Mouse (Mus musculus): ENCODE results near the gene Tnnt1.
"Not testable (repeated sequence)": the region's sequence is repeated elsewhere in the genome, so short reads cannot be mapped to it uniquely, and the experiment has no call there.

The Tnnt1 gene

DNA sequence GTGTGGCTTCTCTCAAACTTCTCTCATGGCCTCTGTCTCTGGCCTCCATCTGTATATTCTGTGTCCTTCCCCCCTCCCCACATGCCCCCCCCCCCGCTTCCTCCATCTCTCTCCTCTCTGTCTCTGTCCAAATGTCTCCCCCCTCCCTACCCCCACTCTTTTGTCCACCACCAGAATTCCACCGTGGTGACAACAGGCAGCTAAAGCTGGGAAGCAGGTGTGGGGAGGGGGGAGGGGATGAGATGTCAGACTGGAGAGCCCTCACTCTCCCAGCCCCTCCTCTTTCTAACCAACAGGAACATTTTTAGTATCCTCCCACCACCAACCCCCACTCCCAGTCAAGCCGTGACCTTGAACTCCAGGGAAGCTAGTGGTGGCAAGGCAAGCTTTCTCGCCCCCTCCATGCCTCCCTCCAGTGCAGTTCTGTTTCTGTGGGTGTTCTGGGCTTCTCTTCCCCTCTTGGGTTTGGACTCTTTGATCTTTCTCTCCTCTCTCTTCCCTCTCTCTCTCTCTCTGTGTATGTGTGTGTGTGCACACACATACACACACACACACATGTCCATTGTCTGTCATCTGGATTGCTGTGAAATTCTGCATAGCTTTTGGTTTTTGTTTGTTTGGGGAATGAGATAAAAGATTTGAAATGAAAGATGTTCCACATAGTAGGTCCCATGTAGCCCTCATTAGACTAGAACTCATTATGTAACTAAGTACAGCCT is at the start of gene Tnnt1:
TSS of gene Tnnt1 (minus strand) at position 51 of the 719 bp plus-strand sequence.
- no peak for DNase-seq (ENCODE audit: low read depth, low spot score)

DNA sequence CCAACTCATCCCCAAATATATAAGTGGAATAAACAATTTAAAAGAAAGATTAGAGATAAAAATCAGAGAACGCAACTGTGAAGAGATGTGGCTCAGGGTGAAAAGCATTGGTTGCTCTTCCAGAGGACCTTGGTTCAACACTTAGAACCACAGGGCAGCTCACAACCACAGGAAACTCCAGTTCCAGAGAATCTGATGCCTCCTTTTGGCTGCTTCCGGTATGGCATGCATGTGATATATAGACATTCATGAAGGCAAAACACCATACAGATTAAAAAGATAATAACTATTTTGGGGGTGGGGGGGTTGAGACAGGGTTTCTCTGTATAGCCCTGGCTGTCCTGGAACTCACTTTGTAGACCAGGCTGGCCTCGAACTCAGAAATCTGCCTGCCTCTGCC is 46.5 kb upstream of the Tnnt1 start:
- no peak for DNase-seq (ENCODE audit: low read depth, low spot score)

DNA sequence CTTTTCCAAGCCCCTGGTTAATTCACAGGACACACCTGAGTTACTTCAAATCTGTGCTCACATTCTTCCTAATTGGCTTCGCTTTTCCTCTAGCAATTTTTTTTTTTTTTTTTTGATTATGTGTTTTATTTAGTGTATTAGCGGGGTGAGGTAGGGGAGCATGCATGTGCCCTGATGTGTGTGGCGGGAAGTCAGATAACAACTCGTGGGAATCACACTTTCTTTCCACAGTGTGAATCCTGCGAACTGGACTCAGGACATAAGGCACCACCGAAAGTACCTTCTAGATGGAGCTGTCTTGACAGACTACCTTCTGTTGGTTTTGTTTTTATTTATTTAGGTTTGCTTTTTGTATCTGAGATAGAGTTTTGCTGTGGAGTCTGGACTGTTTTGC is 41.0 kb upstream of the Tnnt1 start:
- DNase-seq (ENCODE audit: low read depth, low spot score): no peak

DNA sequence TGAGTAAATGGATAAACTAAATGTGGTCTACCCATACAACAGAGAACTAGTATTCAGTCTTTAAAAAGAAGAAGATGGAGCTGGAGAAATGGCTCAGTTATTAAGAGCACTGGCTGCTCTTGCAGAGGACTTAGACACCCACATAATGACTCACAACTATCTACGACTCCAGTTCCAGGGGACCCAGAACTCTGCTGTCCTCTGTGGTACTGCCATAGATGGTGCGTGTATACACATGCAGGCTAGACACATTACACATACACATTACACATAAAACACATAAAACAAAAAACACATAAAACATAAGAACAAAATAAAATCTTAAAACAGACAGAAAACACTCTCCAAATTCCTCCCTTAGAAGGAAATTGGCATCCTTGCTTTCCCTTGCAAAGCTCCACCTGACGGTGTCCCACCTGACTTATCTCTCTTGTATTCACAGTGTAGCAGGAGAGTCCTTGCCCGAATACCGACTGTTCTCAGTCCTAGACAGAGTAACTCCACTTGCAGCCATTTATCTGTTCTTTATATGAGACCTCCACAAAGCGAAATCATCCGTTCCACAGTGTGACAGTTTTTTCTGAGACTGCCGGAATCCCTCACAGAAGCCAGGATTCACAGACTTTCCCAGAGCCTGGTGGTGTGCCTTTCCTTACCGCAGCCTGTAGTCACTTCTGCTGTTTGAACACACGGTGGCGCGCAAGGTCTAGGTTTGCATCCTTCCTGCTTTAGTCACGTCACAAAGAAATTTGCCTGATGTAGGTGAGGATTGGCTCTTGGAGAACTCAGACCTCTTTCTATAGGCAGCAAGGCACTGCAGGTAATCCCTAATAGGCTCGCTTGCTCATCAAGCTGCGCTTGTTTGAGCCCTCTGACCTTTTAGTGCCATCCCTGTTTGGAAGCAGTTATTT is 40.3 kb upstream of the Tnnt1 start:
- peak; percentile 93 for DNase-seq (ENCODE audit: low read depth, low spot score)

DNA sequence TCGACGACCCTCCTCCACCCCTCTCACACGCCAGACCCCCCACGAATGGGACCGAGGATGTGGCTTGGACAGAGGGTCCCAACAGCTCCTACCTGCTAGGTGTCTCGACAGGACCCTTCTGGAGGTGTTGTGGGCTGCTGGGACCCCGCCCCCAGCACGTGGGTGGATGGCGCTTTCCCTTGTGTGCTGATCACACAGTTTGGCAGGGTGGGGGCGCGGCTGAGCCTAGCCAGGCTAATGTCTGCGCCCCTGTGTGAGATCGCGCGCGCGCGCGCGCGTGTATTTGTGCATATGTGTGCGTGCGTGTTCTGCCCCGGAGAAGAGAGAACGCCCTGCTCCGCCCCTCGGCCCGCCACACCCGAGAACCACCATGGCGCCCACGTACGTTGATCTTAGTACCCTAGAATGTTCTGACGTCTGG is 31.0 kb upstream of the Tnnt1 start, which contains the start of gene Syt5:
TSS of gene Syt5 (minus strand) at position 321 of the 421 bp plus-strand sequence.
- peak; percentile 66 for DNase-seq (ENCODE audit: low read depth, low spot score)

DNA sequence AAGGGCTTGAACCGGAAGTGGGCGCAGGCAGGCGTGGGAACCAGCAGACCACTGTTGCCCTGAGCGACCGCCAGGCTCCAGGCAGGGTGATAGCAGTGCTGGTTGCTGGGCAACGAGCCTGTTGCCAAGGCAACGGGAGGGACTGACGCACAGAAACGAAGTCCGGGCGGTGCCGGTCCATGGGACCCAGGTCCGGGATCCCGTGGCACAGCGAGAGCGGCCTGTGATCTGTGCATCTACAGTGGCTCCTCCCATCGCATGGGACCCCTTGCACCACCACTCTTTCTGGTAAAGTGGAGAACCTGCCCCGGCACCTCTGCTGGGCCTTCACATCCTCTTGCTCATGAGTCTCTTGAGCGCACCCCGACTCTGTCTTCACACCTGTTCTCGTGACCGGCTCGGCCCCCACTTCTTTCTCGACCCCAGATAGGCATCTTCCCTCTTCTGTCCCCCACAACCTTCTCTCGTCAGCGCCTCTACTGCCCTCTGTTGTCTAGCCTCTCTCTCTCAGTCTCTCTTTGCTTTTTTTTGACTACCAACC is 30.5 kb upstream of the Tnnt1 start:
- DNase-seq (ENCODE audit: low read depth, low spot score): peak; percentile 95

DNA sequence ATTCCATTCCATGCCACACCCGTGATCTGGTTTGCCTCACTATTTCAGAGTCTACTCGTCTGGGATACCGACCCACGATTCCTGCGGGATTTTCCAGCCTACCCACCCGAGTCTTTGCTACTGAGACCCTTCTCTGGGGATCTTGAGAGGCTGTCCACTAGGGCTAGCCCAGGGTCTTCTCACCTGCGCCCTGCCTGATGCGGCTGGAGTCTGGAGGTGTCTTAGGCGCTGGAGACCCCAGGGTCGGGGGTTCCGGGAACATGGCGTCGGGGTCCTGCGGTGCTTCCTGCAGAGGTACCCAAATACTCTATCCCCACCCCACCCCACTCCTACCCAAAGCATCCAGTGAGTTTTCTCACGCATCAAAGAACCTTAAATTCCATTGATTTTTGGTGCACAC is 29.9 kb upstream of the Tnnt1 start:
- DNase-seq (ENCODE audit: low read depth, low spot score): no peak

DNA sequence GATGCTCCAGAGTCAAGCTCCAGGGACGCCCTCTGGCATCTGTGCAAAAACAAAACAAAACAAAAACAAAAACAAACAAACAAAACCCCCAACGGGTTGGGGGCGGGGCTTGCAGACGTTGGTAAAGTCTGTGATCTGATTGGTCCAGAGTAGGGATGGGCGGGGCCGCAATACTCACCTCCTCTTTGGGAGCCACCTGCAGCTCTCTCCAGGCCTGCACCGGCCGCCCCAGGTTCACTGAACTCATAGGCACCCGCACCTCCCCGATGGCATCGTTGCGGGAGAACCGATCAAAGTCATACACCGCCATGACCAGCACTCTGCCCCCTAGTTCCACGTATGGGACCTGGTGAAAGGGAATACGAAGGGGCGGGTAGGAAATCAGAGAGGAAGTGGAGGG is 25.8 kb upstream of the Tnnt1 start:
- DNase-seq (ENCODE audit: low read depth, low spot score): no peak

DNA sequence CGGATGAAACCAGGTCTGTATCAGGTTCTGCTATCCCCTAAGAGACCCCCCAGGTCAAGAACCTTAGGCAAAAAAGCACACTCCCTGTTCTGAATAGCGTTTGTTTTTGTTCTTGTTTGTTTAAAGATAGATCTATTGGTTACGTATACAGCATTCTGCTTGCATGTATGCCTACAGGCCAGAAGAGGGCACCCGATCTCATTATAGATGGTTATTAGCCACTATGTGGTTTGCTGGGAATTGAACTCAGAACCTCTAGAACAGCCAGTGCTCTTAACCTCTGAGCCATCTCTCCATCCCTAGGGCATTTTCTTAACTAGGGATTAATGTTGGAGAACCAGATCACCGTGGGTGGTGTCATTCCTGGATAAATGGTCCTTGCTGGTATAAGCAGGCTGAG is 25.2 kb upstream of the Tnnt1 start:
- DNase-seq (ENCODE audit: low read depth, low spot score): no peak

DNA sequence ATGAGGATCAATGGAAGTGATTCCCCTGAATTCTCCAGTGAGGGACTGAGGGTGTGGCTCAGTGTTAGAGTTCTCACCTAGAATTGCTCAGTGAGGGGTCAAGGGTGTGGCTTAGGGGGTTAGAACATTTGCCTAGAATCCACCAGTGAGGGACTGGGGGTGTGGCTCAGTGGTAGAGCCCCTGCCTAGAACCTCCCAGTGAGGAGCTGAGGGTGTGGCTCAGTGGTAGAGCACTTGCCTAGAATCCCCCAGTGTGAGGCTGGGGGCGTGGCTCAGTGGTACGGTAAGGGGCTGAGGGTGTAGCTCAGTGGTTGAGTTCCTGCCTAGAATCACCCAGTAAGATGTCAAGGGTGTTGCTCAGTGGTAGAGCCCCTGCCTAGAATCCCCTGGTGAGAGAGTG is 22.8 kb upstream of the Tnnt1 start:
- DNase-seq (ENCODE audit: low read depth, low spot score): no peak

DNA sequence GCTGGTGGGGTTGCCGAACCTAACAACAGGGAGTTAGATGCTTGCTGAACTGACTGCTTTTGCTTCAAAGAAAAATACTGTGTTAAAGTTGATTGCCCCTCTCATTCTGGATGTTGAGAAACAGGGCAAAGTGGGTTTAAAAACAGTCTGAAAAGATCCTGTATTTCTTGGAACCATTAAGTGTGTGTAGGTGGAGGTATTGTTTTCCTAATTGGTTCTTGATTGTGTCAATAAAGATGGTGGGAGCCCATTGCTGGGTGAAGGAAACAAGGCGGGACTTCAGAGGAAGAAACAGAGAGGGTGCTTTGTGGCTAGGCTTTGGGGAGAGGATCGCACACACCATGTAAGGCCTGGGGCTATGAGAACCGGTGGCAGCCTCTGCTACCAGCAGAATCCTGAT is 21.0 kb upstream of the Tnnt1 start:
- DNase-seq (ENCODE audit: low read depth, low spot score): no peak

DNA sequence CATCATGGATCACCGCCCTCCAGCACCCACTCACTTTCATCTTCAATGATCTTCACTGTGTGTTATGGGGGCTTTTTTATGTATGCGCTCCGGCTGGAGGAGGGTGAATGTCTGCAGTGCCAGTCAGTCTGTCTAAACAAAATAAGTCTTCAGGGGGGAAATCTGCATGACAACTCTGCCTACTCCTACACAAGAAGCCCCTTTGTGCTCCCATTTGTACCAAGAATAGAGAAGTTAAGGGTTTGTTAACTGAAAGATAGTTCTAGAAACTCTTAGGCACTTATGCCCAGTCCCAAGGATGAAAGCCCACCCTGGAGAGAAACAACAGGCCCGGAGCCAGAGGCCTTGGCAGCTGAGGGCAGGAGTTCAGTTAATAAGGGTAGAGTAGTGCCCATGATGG is 20.2 kb upstream of the Tnnt1 start:
- DNase-seq (ENCODE audit: low read depth, low spot score): no peak

DNA sequence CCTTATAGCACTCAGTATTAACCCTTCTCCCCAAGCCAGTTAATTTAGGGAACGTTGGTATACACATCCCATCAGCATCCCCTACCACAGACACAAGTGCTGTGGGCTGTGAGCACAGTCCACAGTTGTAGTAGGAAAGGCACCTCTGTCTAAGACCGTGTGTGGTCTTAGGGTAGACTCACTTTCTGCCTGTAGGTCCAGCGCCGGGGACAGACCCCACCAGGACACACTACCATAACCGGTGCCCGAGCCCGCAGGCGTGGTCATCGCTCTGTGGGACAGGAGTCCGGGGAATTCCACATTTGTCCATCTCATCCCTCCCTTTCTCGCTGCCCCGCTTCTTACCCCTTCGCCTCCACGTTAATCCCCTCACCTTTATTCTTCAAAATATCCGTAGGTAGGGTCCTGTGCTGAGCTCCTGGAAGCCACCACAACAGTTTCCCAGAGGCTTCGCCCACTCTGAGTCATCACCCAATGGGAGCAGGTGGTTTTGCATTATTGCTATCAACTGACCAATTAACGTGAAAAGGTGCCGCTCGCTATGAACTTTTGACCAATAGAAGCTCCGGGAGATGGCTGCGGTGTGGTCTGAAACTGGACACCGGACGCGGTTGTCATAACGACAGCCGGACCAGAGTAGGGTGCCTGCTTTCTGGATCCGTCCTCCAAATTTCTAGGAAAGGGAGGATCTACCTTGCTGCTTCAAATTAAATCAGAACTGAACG is 16.0 kb upstream of the Tnnt1 start, which contains the start of gene Dnaaf3:
TSS of gene Dnaaf3 (minus strand) at position 449 of the 725 bp plus-strand sequence.
- DNase-seq (ENCODE audit: low read depth, low spot score): no peak

DNA sequence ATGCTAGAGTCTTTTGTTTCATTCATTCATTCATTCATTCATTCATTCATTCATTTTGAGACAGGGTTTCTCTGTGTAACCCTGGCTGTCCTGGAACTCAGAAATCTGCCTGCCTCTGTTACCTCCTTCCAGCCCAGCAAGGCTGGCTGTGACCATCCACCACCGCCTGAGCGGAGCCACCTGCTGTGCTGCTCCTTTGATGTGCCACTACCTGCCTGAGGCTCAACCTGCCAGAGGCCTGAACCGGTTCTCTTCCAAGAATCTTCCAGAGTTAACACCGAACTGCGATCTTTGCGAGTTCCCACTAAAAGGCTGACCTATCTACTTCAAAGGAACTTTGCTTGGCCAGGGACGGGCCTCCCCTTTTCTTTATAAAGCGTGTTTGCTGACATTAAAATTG is 14.0 kb upstream of the Tnnt1 start:
- not testable (repeated sequence) for DNase-seq (ENCODE audit: low read depth, low spot score)

DNA sequence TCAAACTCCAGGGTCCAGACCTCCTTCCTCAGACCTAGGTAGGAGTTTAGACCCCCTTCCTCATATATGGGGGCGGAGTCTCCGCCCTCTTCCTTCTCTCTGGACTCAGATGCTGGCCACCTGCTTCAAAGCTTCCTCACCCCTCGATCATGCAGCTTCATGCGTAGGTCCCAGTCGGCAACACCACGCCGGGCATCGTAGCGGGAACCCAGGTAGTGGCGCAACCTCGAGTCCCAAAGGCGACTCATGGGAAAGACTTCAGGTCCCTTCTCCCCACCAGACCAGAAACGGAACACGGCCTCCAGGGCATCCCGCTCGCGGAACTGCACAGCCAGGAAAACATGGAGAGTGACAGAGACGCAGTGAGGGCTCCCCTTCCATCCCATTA is 11.1 kb upstream of the Tnnt1 start:
- no peak for DNase-seq (ENCODE audit: low read depth, low spot score)

DNA sequence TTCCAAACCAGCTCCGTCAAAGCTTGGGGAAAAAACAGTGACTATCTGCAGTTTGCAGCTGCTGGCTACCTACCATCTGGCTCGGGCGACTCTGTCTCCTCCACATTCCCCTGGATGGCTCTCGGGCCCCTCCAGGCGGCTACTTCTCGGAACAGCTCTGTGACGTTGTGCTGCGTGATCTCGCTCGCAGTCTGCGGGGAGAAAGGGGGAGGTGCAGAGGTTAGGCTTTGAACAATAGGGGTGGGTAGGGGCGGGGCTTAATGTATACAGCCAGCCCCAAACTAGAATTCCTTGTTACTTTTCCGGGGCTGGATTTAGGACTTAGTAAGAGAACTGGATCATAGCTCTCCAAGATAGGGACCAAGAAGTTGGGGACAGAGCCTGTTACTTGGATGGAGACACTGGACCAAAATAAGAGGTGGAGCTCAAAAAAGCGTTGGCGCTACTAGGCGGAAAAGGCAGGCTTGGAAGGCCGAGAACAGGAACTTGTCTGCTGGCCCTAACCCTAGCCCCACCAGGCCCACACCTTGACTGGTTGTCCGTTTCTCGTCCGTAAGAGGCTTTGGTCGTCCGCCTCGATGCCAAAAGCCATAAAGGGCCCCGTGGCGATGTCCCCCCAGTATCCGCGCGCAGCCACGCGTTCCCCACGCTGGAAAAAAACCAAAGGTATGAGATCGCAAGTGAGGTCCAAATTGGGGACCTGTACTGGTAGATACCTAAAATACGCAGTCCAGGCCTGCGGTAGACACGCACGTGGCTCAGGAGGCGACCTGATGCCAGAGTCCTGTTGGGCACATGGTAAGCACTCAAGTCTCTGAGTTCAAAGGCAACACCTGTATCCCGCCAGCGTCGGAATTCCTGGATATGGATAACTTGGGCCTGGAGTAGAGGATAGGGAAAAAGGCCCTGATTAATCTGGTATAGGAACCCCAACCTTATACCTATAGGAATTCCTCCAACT is 10.4 kb upstream of the Tnnt1 start:
- DNase-seq (ENCODE audit: low read depth, low spot score): peak; percentile 72

DNA sequence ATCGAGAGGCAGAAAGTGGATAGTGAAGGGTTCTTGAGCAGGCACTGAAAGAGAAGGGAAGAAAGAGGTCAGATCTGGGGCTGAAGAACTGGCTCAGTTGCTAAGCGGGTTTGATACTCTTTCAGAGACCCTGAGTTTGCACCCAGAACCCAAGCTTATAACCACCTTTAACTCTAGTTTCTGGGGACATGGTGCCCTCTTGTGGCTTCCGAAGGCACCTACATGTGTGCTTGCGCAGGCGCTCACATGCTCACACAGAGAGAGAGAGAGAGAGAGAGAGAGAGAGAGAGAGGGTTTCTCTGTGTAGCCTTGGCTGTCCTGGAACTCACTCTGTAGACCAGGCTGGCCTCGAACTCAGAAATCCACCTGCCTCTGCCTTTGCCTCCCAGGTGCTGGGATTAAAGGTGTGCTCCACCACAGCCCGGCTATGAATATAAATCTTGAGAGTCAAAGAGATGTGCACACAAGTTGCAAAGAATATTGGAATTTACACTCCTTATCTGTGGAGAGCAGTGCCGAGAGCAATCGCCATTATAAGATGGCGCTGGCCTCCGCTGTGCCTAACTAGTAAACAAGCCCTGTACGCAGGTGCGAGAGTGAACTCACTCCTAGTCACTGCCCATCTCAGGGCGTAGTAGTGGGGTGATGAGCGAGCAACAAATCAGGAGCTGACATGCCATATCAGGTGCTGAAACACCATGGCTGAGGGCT is 8.2 kb upstream of the Tnnt1 start, which contains the start of gene Tnni3:
TSS of gene Tnni3 (minus strand) at position 18 of the 711 bp plus-strand sequence.
- peak; percentile 41 for DNase-seq (ENCODE audit: low read depth, low spot score)

DNA sequence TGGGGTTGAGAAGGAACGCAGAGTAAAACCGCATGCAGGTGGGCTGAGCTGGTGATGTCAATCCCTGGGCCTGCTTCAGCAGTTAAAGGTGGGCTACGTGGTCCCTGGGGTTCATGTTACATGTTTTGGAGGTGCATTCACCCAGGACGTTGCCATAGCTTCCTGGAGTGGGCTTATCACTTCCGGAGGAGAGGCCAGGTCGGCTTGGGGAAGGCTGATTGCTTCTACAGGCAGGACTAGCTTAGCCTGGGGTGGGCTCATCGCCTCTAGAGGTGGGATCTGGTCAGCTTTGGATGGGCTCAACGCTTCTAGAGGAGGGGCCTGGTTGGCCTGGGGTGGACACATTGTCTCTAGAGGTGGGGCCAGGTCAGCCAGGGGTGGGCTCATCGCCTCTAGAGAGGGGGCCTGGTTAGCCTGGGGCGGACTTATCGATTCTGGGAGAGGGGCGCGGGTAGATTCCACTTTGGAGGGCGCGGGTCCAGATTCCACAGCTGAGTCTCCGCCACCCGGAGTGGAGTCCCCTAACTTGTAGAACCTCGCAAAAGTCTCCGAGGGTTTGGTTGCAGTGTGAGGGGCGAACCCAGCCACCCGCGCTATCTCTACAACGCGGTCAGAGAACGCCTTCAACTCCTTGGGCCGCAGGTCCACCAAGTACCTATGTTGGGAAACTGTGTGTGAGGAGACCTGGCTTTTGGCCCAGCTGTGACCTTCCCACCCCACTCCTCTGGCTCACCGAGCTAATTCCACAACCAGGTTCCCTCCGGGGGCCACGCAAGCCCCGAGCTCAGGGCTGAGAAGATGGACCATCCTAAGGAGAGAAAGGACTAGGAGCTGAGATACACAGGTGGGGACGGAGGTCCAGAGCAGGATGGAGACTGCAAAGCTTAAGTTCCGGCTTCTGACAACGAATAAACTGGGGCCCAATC is 7.3 kb upstream of the Tnnt1 start:
- DNase-seq (ENCODE audit: low read depth, low spot score): no peak

DNA sequence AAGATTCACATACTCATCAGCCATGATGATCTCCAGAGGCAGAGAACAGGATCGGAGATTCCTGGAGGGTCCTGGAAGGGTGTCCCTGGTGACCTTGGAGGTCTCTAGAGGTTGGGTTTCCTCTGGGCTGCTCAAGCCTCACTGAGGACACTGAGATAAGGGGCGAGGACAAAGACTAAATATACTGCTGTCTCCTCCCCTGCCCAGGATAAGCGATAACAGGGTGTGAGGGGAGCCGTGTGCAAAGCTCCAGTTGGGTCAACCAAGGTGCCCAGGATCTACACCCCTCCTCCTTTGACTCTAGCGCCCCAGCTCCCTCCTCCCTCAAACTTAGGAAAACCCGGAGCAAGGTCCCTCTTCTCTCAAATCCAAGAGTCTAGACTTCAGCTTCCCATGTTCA is 6.1 kb upstream of the Tnnt1 start:
- no peak for DNase-seq (ENCODE audit: low read depth, low spot score)
